Mouse (Mus musculus) midbrain, embryonic 14.5 days (tissue): ENCODE data around the gene Tmem243. TPM values are rescaled to one million over a fixed set of nuclear protein-coding genes. Genes with fewer than 3 reads are reported as not detected.

Source experiments
- ATAC-seq: fragments of 200-750 bp; cut with Nextera tagmentation; 2 replicates; pipeline ENCODE4 v1.8.0; 2017; ENCODE audit warnings: moderate number of reproducible peaks, moderate library complexity; ENCODE audit not compliant: low FRiP score, low TSS enrichment
- DNase-seq: peaks from one replicate; pipeline ENCODE4 v3.0.0-alpha.2; 2015
- H3K27ac ChIP-seq: fragments of 300-500 bp; sonication (generic); replicated peaks from 2 replicates; pipeline ENCODE4 v1.5.1; 2014; ENCODE audit warnings: mild to moderate bottlenecking, low read depth, low read length, moderate library complexity
- H3K27me3 ChIP-seq: fragments of 300-500 bp; sonication (generic); 2 replicates; pipeline ENCODE4 v1.6.1; 2014; ENCODE audit warnings: low read length, control low read depth, mixed read lengths; ENCODE audit not compliant: control insufficient read depth, insufficient read depth
- H3K36me3 ChIP-seq: fragments of 300-500 bp; sonication (generic); 2 replicates; pipeline ENCODE4 v1.6.1; 2014; ENCODE audit warnings: low read length, control low read depth; ENCODE audit not compliant: control insufficient read depth, insufficient read depth
- H3K4me1 ChIP-seq: fragments of 300-500 bp; sonication (generic); 2 replicates; pipeline ENCODE4 v1.6.1; 2014; ENCODE audit warnings: mild to moderate bottlenecking, antibody characterized with exemption, low read length, control low read depth; ENCODE audit not compliant: control insufficient read depth, insufficient read depth
- H3K4me2 ChIP-seq: fragments of 300-500 bp; sonication (generic); 2 replicates; pipeline ENCODE4 v1.6.1; 2014; ENCODE audit warnings: mild to moderate bottlenecking, low read length, moderate library complexity
- H3K4me3 ChIP-seq: fragments of 300-500 bp; sonication (generic); replicated peaks from 2 replicates; pipeline ENCODE4 v1.5.1; 2014; ENCODE audit warnings: low read depth, low read length
- H3K9ac ChIP-seq: fragments of 300-500 bp; sonication (generic); replicated peaks from 2 replicates; pipeline ENCODE4 v1.6.1; 2014; ENCODE audit warnings: mild to moderate bottlenecking, low read length, moderate library complexity
- H3K9me3 ChIP-seq: fragments of 300-500 bp; sonication (generic); 2 replicates; pipeline ENCODE4 v1.6.1; 2016; ENCODE audit warnings: low read length, control low read depth, mixed read lengths; ENCODE audit not compliant: control insufficient read depth
- WGBS: fragments of 180-500 bp; shearing (Covaris S2); extraction: QIAGEN DNeasy Blood & Tissue Kit; methylation state at CpG from one replicate; pipeline ENCODE4 v1.1.7; 2014; 5-methylcytosine and 5-hydroxymethylcytosine counted together
- polyA plus RNA-seq: library from polyadenylated mRNA; unstranded; fragments of >200 nt; fragmentation: Nextera tagmentation; extraction: Ambion mirVana; gene quantifications from 2 replicates; pipeline ENCODE4 v1.2.1, GENCODE M21; 2014

Gene Tmem243
- polyA plus RNA-seq, 1 experiment from 2014 or later = 14.9 TPM

DNA sequence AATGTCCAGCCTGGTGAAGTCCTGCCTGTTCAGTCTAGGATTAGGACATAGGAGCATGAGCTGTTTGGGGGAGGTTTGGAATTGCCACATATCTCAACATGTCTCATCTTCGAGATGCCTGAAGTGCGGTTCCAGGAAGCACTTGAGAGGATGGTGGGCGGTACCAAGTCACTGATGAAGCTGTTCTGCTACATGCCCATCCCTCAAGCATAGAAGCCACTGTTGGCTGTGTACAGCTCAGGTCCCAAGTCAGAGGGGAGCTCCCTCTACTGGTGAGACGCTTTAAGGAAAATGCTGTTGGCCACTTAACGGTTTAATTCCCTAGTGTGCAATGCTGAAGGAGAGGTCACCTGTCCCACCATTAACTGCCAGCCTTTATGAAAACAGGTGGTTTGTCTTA is 11.3 kb downstream of the Tmem243 start:
- DNase-seq = peak; percentile 80
- Histone ChIP-seq H3K4me2 (no peak overlapping the region), H3K9ac (no peak overlapping the region), H3K4me1 (no peaks in the 10 kb centered on the region), H3K27ac (no peak overlapping the region), H3K27me3 (no peaks in the 10 kb centered on the region), H3K4me3 (no peak overlapping the region), H3K36me3 (peaks cover 7% of the 10 kb centered on the region), H3K9me3 (no peaks in the 10 kb centered on the region)
- WGBS = 13% methylated on average over 5 of the region's 5 CpGs
- ATAC-seq = peak; percentile 65

DNA sequence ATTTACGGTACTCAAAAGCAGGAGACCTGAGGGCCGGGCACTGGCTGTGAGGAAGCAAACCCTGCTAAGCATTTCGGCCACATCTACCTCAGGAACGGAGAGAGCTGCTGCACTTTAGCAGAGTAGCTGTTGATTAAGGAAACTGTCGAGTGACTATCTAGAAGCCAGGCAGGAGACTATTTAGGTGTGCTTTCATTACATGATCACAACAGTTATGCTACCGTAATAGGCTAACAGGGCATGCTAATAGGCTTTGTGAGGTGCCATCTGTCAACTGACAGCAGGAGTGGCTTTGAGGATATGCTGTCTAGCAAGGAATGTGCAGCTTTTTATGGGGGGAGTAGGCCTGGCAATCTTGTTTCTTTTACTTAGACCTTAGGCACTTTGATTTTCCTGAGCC is 13.7 kb downstream of the Tmem243 start:
- H3K9ac ChIP-seq = no peak overlapping the region
- no peaks in the 10 kb centered on the region for H3K27me3 ChIP-seq
- no peaks in the 10 kb centered on the region for H3K9me3 ChIP-seq
- H3K36me3 ChIP-seq = peaks cover 28% of the 10 kb centered on the region
- WGBS = 48% methylated on average over 6 of the region's 6 CpGs
- ATAC-seq (peak; percentile 38; the same call in 1 of the 2 replicates), DNase-seq (peak; percentile 20)
- no peak overlapping the region for H3K27ac ChIP-seq
- no peak overlapping the region for H3K4me2 ChIP-seq
- H3K4me3 ChIP-seq = no peak overlapping the region
- H3K4me1 ChIP-seq = no peaks in the 10 kb centered on the region

DNA sequence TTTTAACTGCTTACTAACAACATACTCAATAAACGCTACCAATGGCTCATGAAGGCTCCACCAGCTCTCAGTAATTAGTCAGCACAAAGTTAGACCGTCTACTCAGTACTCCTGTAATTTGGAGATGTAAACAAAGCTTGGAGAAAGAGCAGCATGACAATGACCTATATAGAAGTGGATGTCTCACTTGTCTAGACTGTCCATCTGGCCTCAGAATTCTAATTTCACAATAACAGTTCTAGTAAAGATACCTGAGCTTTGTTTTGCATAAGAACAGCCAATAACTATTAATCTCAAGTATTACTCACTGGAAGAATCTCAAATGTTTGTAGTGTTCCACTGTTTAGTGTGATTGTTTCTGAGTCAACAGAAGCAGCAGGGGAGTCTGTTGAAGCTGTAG is 23.7 kb downstream of the Tmem243 start:
- DNase-seq = no peak

DNA sequence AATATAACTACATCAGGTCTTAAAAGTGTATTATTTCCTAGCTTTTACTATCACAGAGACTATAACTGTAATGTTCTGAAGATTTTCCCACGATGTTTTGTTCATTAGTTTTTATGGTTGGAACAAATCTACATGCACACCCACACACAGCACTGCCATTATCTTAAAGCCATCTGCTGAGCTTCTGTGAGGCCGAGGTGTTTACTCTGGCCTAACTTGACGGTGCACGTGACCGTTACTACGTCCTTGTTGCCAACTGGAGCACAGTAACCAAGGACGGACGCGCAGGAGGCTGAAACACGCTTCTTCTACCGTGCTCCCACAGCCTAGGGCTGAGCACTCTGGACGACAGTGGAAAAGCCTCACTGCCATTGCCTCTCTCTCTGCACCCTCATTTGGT is 28.1 kb downstream of the Tmem243 start:
- ATAC-seq (no peak), DNase-seq (no peak)
- Histone ChIP-seq H3K27me3 (no peaks in the 10 kb centered on the region), H3K27ac (no peak overlapping the region), H3K36me3 (peaks cover 69% of the 10 kb centered on the region), H3K4me3 (no peak overlapping the region), H3K9me3 (no peaks in the 10 kb centered on the region), H3K4me2 (no peak overlapping the region), H3K4me1 (no peaks in the 10 kb centered on the region), H3K9ac (no peak overlapping the region)
- 95% methylated on average over 12 of the region's 12 CpGs for WGBS

More for the DNA sequence above, 23.7 kb downstream of the Tmem243 start:
- no peak overlapping the region for H3K4me3 ChIP-seq
- peaks cover 90% of the 10 kb centered on the region for H3K36me3 ChIP-seq
- no peaks in the 10 kb centered on the region for H3K9me3 ChIP-seq
- H3K27me3 ChIP-seq = no peaks in the 10 kb centered on the region
- no peak overlapping the region for H3K27ac ChIP-seq
- no peak overlapping the region for H3K9ac ChIP-seq
- H3K4me1 ChIP-seq = no peaks in the 10 kb centered on the region
- H3K4me2 ChIP-seq = no peak overlapping the region
- no peak for ATAC-seq
- WGBS = 94% methylated on average over 2 of the region's 2 CpGs

DNA sequence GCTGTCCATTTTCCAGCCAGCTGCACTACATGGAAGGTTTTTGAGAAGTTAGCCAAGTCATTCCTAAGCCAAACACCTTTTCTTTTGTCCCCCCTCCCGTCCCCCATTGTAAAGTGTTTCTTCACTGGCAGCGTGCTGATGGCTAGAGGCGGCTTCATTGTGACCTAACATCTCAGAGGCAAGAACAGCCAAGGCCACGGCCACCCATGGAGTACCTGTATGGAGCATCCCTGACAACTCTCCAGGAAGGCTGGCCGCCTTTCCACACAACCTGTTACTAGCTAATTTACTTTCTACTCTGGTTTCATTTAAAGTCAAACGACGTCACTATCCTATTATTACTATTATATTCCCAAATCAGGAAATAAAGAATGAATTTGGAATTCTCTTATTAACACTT is 31.3 kb downstream of the Tmem243 start:
- no peak overlapping the region for H3K4me2 ChIP-seq
- no peak overlapping the region for H3K27ac ChIP-seq
- no peaks in the 10 kb centered on the region for H3K27me3 ChIP-seq
- ATAC-seq = no peak
- no peaks in the 10 kb centered on the region for H3K9me3 ChIP-seq
- H3K9ac ChIP-seq = no peak overlapping the region
- no peaks in the 10 kb centered on the region for H3K4me1 ChIP-seq
- DNase-seq = no peak
- WGBS = 85% methylated on average over 7 of the region's 7 CpGs
- H3K36me3 ChIP-seq = peaks cover 69% of the 10 kb centered on the region
- no peak overlapping the region for H3K4me3 ChIP-seq

DNA sequence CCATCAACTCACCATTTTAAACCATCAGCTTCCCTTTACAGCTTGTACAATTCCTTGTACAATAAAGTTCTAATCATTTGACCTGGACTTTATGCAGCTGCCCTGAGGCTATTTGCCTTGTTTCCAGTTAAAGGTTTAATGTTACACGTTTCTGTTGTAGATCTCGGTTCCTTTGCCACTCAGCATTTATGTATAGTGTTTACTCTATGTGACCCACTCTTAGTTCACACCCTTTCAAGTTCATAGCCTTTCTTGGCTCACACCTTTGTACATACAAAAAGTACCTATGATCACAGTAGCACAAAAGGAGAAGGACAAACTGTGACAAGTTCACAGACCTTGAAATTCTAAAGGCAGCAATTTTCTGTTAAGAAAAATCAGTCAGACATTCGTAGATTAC is 35.1 kb downstream of the Tmem243 start:
- H3K4me2 ChIP-seq = no peak overlapping the region
- no peak overlapping the region for H3K27ac ChIP-seq
- no peaks in the 10 kb centered on the region for H3K27me3 ChIP-seq
- no peaks in the 10 kb centered on the region for H3K9me3 ChIP-seq
- DNase-seq (no peak), ATAC-seq (no peak)
- no peaks in the 10 kb centered on the region for H3K4me1 ChIP-seq
- no peak overlapping the region for H3K9ac ChIP-seq
- no peak overlapping the region for H3K4me3 ChIP-seq
- WGBS = 95% methylated on average over 3 of the region's 3 CpGs
- peaks cover 56% of the 10 kb centered on the region for H3K36me3 ChIP-seq

DNA sequence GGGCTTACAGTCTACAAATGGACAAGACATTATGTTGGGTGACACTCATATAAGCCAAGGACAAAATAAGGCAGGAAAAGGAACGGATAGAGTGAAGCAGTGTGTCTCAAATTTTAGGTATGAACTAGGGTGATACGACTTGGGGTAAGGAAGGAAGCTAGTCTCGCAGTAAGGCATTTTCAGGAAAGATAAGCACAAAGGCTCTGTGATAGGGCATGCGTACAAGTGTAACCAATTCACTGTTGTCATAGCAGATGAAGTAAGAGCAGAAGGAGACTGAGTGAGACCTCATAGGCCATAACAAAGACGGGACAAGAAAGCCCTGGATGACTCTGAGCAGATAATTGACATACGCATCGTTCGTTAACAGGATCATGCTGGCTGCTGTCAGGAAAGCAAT is 40.3 kb downstream of the Tmem243 start:
- ATAC-seq (no peak), DNase-seq (no peak)
- H3K9ac ChIP-seq = no peak overlapping the region
- H3K27ac ChIP-seq = no peak overlapping the region
- H3K4me3 ChIP-seq = no peak overlapping the region
- H3K27me3 ChIP-seq = no peaks in the 10 kb centered on the region
- no peaks in the 10 kb centered on the region for H3K9me3 ChIP-seq
- no peak overlapping the region for H3K4me2 ChIP-seq
- no peaks in the 10 kb centered on the region for H3K4me1 ChIP-seq
- H3K36me3 ChIP-seq = peaks cover 48% of the 10 kb centered on the region
- WGBS = 92% methylated on average over 8 of the region's 8 CpGs

DNA sequence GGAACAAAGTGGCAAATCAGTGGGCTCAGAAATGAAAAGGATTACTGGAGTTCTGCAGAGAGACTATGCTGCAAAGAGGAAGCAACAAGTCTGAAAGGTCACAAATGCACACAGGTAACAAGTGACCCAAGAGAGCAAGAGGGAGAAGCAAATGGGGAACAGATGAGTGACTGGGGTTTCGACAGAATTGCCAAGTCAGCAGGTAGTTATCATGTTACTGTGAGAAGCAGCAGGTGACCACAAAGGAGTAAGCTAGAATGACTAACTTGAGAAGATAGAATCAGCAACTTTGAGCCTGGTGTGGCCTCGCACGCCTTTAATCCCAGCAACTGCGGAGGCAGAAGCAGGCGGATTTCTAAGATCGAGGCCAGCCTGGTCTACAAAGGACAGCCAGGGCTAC is 41.9 kb downstream of the Tmem243 start:
- Histone ChIP-seq H3K9me3 (no peaks in the 10 kb centered on the region), H3K9ac (no peak overlapping the region), H3K4me3 (no peak overlapping the region), H3K27me3 (no peaks in the 10 kb centered on the region), H3K27ac (no peak overlapping the region), H3K36me3 (peaks cover 40% of the 10 kb centered on the region), H3K4me1 (no peaks in the 10 kb centered on the region), H3K4me2 (no peak overlapping the region)
- DNase-seq = no peak
- no peak for ATAC-seq
- WGBS = 94% methylated on average over 6 of the region's 6 CpGs

DNA sequence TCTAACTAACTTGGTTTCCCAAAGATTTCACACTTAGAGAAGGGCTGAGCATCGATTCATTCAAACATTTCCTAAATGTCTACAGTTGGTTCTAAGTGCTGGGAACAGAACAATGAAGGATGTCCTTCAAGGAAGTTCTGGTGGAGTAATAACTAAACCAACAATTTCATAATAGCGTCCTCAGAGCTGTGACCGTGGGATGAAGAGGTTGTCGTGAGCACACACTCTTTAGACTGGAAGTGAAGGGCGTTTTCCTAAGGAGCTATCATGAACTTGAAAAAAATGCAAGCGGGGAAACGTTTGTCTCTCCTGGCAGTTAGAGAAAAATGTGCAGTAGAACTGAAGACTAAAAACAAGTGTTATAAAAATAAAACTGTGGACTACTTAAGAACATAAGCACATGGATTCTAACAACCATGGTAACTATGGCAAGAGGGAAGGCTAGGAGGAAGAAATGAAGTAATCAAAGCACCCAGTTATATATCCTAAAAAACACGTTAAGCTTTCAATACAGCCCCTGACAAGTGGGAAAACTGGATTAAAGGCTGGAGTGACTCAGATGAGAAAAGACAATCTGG is 48.9 kb downstream of the Tmem243 start:
- Histone ChIP-seq H3K4me3 (no peak overlapping the region), H3K4me2 (no peak overlapping the region), H3K9ac (no peak overlapping the region), H3K27me3 (no peaks in the 10 kb centered on the region), H3K27ac (no peak overlapping the region), H3K4me1 (no peaks in the 10 kb centered on the region), H3K36me3 (peaks cover 34% of the 10 kb centered on the region), H3K9me3 (no peaks in the 10 kb centered on the region)
- DNase-seq = no peak
- no peak for ATAC-seq
- WGBS = 94% methylated on average over 8 of the region's 8 CpGs
